Mouse (Mus musculus) lung, postnatal 0 days (tissue): ENCODE data around the gene Bhlhb9. TPM values are rescaled to one million over a fixed set of nuclear protein-coding genes. Genes with fewer than 3 reads are reported as not detected.
A peak's percentile ranks its signal among the peaks of the same experiment; 100 is the strongest.
"Not testable (repeated sequence)": the region's sequence is repeated elsewhere in the genome, so short reads cannot be mapped to it uniquely, and the experiment has no call there.

Experiments used
- ATAC-seq: fragments of 200-750 bp; cut with Nextera tagmentation; 2 replicates; pipeline ENCODE4 v1.8.0; 2017; ENCODE audit warnings: moderate library complexity
- DNase-seq: peaks from one replicate; pipeline ENCODE4 v3.0.0-alpha.2; 2016; ENCODE audit warnings: low spot score
- H3K27ac ChIP-seq: fragments of 300-500 bp; sonication (generic); 2 replicates; pipeline ENCODE4 v1.5.1; 2014; ENCODE audit warnings: antibody characterized with exemption, mild to moderate bottlenecking, low read length, mixed read lengths
- H3K27me3 ChIP-seq: fragments of 300-500 bp; sonication (generic); replicated peaks from 2 replicates; pipeline ENCODE4 v1.6.1; 2014; ENCODE audit warnings: low read length, mixed read lengths; ENCODE audit not compliant: insufficient read depth
- H3K36me3 ChIP-seq: fragments of 300-500 bp; sonication (generic); 2 replicates; pipeline ENCODE4 v1.6.1; 2014; ENCODE audit warnings: low read length, mixed read lengths; ENCODE audit not compliant: insufficient read depth
- H3K4me1 ChIP-seq: fragments of 300-500 bp; sonication (generic); 2 replicates; pipeline ENCODE4 v1.6.1; 2014; ENCODE audit warnings: antibody characterized with exemption, low read depth, low read length, mixed read lengths; ENCODE audit not compliant: insufficient read depth
- H3K4me2 ChIP-seq: fragments of 300-500 bp; sonication (generic); replicated peaks from 2 replicates; pipeline ENCODE4 v1.6.1; 2014; ENCODE audit warnings: low read depth, mild to moderate bottlenecking, low read length, moderate library complexity, mixed read lengths
- H3K4me3 ChIP-seq: fragments of 300-500 bp; sonication (generic); 2 replicates; pipeline ENCODE4 v1.5.1; 2014; ENCODE audit warnings: low read depth, low read length
- H3K9ac ChIP-seq: fragments of 300-500 bp; sonication (generic); replicated peaks from 2 replicates; pipeline ENCODE4 v1.6.1; 2014; ENCODE audit warnings: low read depth, mild to moderate bottlenecking
- H3K9me3 ChIP-seq: fragments of 300-500 bp; sonication (generic); 2 replicates; pipeline ENCODE4 v1.6.1; 2016; ENCODE audit warnings: low read length, mixed read lengths
- CTCF ChIP-seq: IDR thresholded peaks from 2 replicates; pipeline ENCODE4 v1.5.1; 2016; ENCODE audit warnings: antibody characterized with exemption, mild to moderate bottlenecking
- EP300 ChIP-seq: IDR thresholded peaks from 2 replicates; pipeline ENCODE4 v1.6.1; 2016; ENCODE audit warnings: antibody characterized with exemption, mild to moderate bottlenecking, control low read depth
- WGBS: fragments of 180-500 bp; shearing (Covaris S2); extraction: QIAGEN DNeasy Blood & Tissue Kit; methylation state at CpG from one replicate; pipeline ENCODE4 v1.1.7; 2014; 5-methylcytosine and 5-hydroxymethylcytosine counted together
- polyA plus RNA-seq: library from polyadenylated mRNA; unstranded; fragments of >200 nt; fragmentation: Nextera tagmentation; extraction: Ambion mirVana; gene quantifications from 2 replicates; pipeline ENCODE4 v1.2.1, GENCODE M21; 2015

Bhlhb9 gene
- polyA plus RNA-seq = 17.0 and 20.7 TPM in 2 replicates

- Histone ChIP-seq H3K9ac (0 out of 2 replicates have a peak within 1 kb of the TSS, but pooled peaks have one; percentile 26), H3K4me3 (peak within 1 kb of the TSS; percentile 34), H3K4me2 (peak within 1 kb of the TSS; percentile 69)
- not testable (repeated sequence) for H3K4me1 ChIP-seq, H3K9me3 ChIP-seq, H3K27ac ChIP-seq, H3K27me3 ChIP-seq, H3K36me3 ChIP-seq
- DNase-seq (peak; percentile 69), ATAC-seq (peak; percentile 39)
- WGBS = 3% methylated on average over 2 of the region's 5 CpGs
- TF ChIP-seq CTCF = peak; percentile 72
These were observed at the start of gene Bhlhb9 for GRCm38 (mm10) chrX:135797212-135797644. Bhlhb9 (plus strand) TSS chrX:135797594.

- 7% methylated on average over 2 of the region's 2 CpGs for WGBS
- no peak for TF ChIP-seq EP300
- TF ChIP-seq CTCF = peak; percentile 78
- H3K27me3 ChIP-seq = no peaks in the 10 kb centered on the region
- no peaks in the 10 kb centered on the region for H3K4me1 ChIP-seq
- DNase-seq (peak; percentile 63), ATAC-seq (peak; percentile 23; the same call in 1 of the 2 replicates)
- no peak overlapping the region for H3K27ac ChIP-seq
- H3K4me3 ChIP-seq = no peak overlapping the region
- H3K36me3 ChIP-seq = no peaks in the 10 kb centered on the region
- H3K9ac ChIP-seq = no peak overlapping the region
- no peak overlapping the region for H3K4me2 ChIP-seq
- H3K9me3 ChIP-seq = no peaks in the 10 kb centered on the region
These were observed 44.6 kb upstream of the Bhlhb9 start for GRCm38 (mm10) chrX:135752832-135753231.

DNA sequence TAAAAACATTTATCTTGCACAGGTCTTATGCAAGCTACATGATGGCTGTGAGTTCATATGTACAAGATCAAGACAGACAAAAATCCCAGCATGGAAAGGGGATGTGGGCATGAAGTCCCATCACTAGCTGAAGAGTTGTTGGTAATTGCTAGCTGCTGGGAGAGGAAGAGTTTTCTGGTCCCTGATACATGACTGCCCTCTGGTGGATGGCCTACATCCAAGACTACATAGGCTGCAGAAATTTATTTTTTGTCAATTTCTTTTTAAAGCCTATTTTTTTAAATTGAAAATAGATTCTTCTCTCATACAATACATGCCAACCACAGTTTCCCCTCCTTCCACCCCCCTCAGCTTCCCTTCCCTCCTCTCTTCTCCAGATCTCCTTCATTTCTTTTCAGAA, 35.7 kb upstream of the Bhlhb9 start:
- DNase-seq = peak; percentile 21
- Histone ChIP-seq H3K4me3 (no peak overlapping the region), H3K4me1 (no peaks in the 10 kb centered on the region), H3K4me2 (no peak overlapping the region), H3K27ac (no peak overlapping the region), H3K27me3 (no peaks in the 10 kb centered on the region), H3K9ac (no peak overlapping the region), H3K36me3 (no peaks in the 10 kb centered on the region), H3K9me3 (no peaks in the 10 kb centered on the region)
- no peak for ATAC-seq
- TF ChIP-seq CTCF = peak; percentile 55
- no peak for TF ChIP-seq EP300

DNA sequence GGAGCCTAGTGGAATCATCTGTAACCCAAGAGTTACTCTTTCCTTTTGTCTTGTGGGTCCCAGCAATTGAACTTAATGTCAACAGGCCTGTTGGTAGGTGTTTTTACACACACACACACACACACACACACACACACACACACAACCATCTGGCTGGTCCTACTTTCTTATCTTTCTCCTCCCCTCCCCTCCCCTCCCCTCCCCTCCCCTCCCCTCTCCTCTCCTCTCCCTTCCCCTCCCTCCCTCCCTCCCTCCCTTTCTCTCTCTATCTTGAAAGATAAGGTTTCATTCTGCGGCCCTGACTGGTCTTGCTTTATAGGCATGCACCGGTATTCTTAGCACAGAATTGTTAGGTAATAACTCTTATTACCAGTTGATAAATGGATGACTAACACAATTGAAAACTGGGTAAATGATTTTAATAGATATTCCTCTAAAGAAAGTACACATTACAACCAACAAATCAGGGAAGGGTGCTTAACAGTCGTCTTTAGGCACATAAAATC, 29.3 kb upstream of the Bhlhb9 start:
- Histone ChIP-seq H3K9ac (no peak overlapping the region), H3K4me3 (no peak overlapping the region), H3K27ac (no peak overlapping the region), H3K27me3 (no peaks in the 10 kb centered on the region), H3K4me2 (no peak overlapping the region), H3K9me3 (no peaks in the 10 kb centered on the region), H3K36me3 (no peaks in the 10 kb centered on the region), H3K4me1 (no peaks in the 10 kb centered on the region)
- TF ChIP-seq EP300 (no peak), CTCF (no peak)
- DNase-seq (no peak), ATAC-seq (no peak)
- WGBS = 68% methylated on average over 3 of the region's 3 CpGs

GRCm38 (mm10) chrX:135768565-135768964, 28.8 kb upstream of the Bhlhb9 start:
- no peak overlapping the region for H3K4me3 ChIP-seq
- H3K9ac ChIP-seq = no peak overlapping the region
- ATAC-seq = no peak
- H3K36me3 ChIP-seq = no peaks in the 10 kb centered on the region
- H3K27ac ChIP-seq = no peak overlapping the region
- DNase-seq = no peak
- H3K4me1 ChIP-seq = no peaks in the 10 kb centered on the region
- 79% methylated on average over 2 of the region's 2 CpGs for WGBS
- H3K9me3 ChIP-seq = no peaks in the 10 kb centered on the region
- H3K27me3 ChIP-seq = no peaks in the 10 kb centered on the region
- no peak for TF ChIP-seq CTCF
- no peak for TF ChIP-seq EP300
- no peak overlapping the region for H3K4me2 ChIP-seq

GRCm38 (mm10) chrX:135791536-135791935, 5.9 kb upstream of the Bhlhb9 start:
- ATAC-seq = no peak
- TF ChIP-seq EP300 = no peak
- no peak for TF ChIP-seq CTCF
- no peak overlapping the region for H3K27ac ChIP-seq

DNA sequence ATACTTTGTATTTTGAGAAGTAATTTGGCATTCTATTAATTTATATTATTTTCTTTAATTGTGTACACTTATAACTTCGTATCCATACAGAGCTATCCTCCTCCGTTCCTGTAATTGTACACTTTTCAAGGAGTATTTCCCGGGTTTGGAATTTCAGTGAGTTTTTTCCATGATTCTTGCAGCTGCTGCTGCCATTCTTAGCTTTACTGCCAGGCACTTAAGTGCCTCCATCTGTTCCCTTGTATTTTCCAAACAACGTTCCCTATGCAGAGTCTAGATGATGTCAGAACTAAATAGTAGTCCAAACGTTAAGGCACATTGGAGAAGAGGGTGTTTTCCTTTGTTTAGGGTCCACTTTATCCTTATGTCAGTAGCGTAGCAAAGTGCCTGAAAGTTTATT, 5.1 kb upstream of the Bhlhb9 start:
- TF ChIP-seq EP300 (no peak), CTCF (no peak)
- ATAC-seq (no peak), DNase-seq (no peak)
- Histone ChIP-seq H3K9me3 (no peaks in the 10 kb centered on the region), H3K27me3 (no peaks in the 10 kb centered on the region), H3K9ac (no peak overlapping the region), H3K36me3 (no peaks in the 10 kb centered on the region), H3K27ac (no peak overlapping the region), H3K4me2 (no peak overlapping the region), H3K4me1 (no peaks in the 10 kb centered on the region), H3K4me3 (no peak overlapping the region)
- 71% methylated on average over 6 of the region's 6 CpGs for WGBS

More at GRCm38 (mm10) chrX:135791536-135791935, 5.9 kb upstream of the Bhlhb9 start:
- Histone ChIP-seq H3K36me3 (no peaks in the 10 kb centered on the region), H3K4me2 (no peak overlapping the region), H3K4me3 (no peak overlapping the region), H3K4me1 (no peaks in the 10 kb centered on the region), H3K9ac (no peak overlapping the region), H3K27me3 (no peaks in the 10 kb centered on the region), H3K9me3 (no peaks in the 10 kb centered on the region)
- DNase-seq = no peak

GRCm38 (mm10) chrX:135795591-135796304, 1.6 kb upstream of the Bhlhb9 start:
- H3K27ac ChIP-seq = not testable (repeated sequence)

More at GRCm38 (mm10) chrX:135795591-135796304, 1.6 kb upstream of the Bhlhb9 start:
- H3K4me3 ChIP-seq = peak overlapping the region; percentile 34
- DNase-seq (peak; percentile 29), ATAC-seq (peak; percentile 80)
- 15% methylated on average over 17 of the region's 27 CpGs for WGBS
- H3K4me1 ChIP-seq, H3K27me3 ChIP-seq, H3K9ac ChIP-seq, H3K36me3 ChIP-seq, H3K9me3 ChIP-seq: not testable (repeated sequence)
- peak overlapping the region; percentile 69 for H3K4me2 ChIP-seq
